Mouse (Mus musculus) c-Kit-negative CD71-positive TER-119-positive erythroid progenitor cells, embryonic 14.5 days (primary cell): Measurements from ENCODE around the gene Etnppl.

Experiments
- DNase-seq: peaks from one replicate; pipeline ENCODE4 v3.0.0-alpha.2; 2013; ENCODE audit warnings: low read depth, low spot score

Gene Etnppl

GRCm38 (mm10) chr3:130677671-130678460 is 60.6 kb downstream of the Etnppl start:
- no peak for DNase-seq

- no peak for DNase-seq
These were observed 64.0 kb downstream of the Etnppl start for GRCm38 (mm10) chr3:130681226-130681625.

GRCm38 (mm10) chr3:130682183-130682582 is 64.9 kb downstream of the Etnppl start:
- no peak for DNase-seq

GRCm38 (mm10) chr3:130683836-130684235 is 66.6 kb downstream of the Etnppl start:
- DNase-seq: no peak

GRCm38 (mm10) chr3:130684276-130685013 is 67.2 kb downstream of the Etnppl start:
- no peak for DNase-seq

- DNase-seq: no peak
These were observed 67.7 kb downstream of the Etnppl start for GRCm38 (mm10) chr3:130685014-130685366.

GRCm38 (mm10) chr3:130687051-130687450 is 69.8 kb downstream of the Etnppl start:
- no peak for DNase-seq
